Mouse (Mus musculus): ENCODE results near the gene Ppp2r5d. TPM values are rescaled to one million over a fixed set of nuclear protein-coding genes. Genes with fewer than 3 reads are reported as not detected.

Ppp2r5d gene
- total RNA-seq (2023), result 10 to 100 TPM; 31.6 to 32.7 TPM

GRCm38 (mm10) chr17:46704887-46705835 is at the start of gene Ppp2r5d:
Ppp2r5d (minus strand) TSS chr17:46705111.

GRCm38 (mm10) chr17:46751794-46752556 is 47.1 kb upstream of the Ppp2r5d start, which contains the start of gene Cnpy3:
Cnpy3 (minus strand) TSS chr17:46752214.

GRCm38 (mm10) chr17:46728904-46729318 is 24.0 kb upstream of the Ppp2r5d start, which contains the start of gene Gnmt:
Gnmt (minus strand) TSS chr17:46729168.

GRCm38 (mm10) chr17:46710959-46711597 is 6.2 kb upstream of the Ppp2r5d start, which contains the start of gene Pex6:
Pex6 (plus strand) TSS chr17:46711463.

GRCm38 (mm10) chr17:46680760-46681373 is 24.0 kb downstream of the Ppp2r5d start, which contains the start of gene Klhdc3:
Klhdc3 (minus strand) TSS chr17:46680914.

GRCm38 (mm10) chr17:46678416-46678815 is 26.5 kb downstream of the Ppp2r5d start, which contains the start of gene Mea1:
Mea1 (plus strand) TSS chr17:46678793.

GRCm38 (mm10) chr17:46673850-46674529 is 30.9 kb downstream of the Ppp2r5d start, which contains the start of gene Rrp36:
Rrp36 (minus strand) TSS chr17:46674352.

GRCm38 (mm10) chr17:46650232-46651031 is 54.5 kb downstream of the Ppp2r5d start, which contains the start of gene Cul7:
Cul7 (plus strand) TSS chr17:46650337.

GRCm38 (mm10) chr17:46645561-46646321 is 59.2 kb downstream of the Ppp2r5d start, which contains the start of the genes Klc4 and Mrpl2:
Klc4 (minus strand) TSS chr17:46646022.
Mrpl2 (plus strand) TSS chr17:46646229.

Other genes starting within 250 kb of the Ppp2r5d start
- under 1 TPM in 1 of 2 experiments, not detected in 1; 0.08 TPM for gene Ttbk1, start 217.4 kb downstream of the Ppp2r5d start, total RNA-seq (2023)
- gene Dnph1, start 208.4 kb downstream of the Ppp2r5d start, total RNA-seq (2023), result under 1 TPM; 0.55 to 0.91 TPM
- 10 to 100 TPM; 15.7 to 17.2 TPM for gene Cul9, start 158.7 kb downstream of the Ppp2r5d start, total RNA-seq (2023)
- 10 to 100 TPM; 42.4 to 66.7 TPM for gene Srf, start 148.9 kb downstream of the Ppp2r5d start, total RNA-seq (2023)
- under 1 TPM in 1 of 2 experiments, not detected in 1; 0.13 TPM for gene Ptk7, start 75.6 kb downstream of the Ppp2r5d start, total RNA-seq (2023)
- 10 to 100 TPM; 15.4 to 16.5 TPM for gene Klc4, start 59.1 kb downstream of the Ppp2r5d start, total RNA-seq (2023)
- 10 to 100 TPM; 28.2 to 28.9 TPM for gene Mrpl2, start 58.9 kb downstream of the Ppp2r5d start, total RNA-seq (2023)
- 1 to 10 TPM; 3.3 to 3.9 TPM for gene Cul7, start 54.8 kb downstream of the Ppp2r5d start, total RNA-seq (2023)
- 10 to 100 TPM; 26.2 to 34.3 TPM for gene Rrp36, start 30.8 kb downstream of the Ppp2r5d start, total RNA-seq (2023)
- 10 to 100 TPM; 51.6 to 52.0 TPM for gene Mea1, start 26.3 kb downstream of the Ppp2r5d start, total RNA-seq (2023)
- 10 to 100 TPM; 63.0 to 63.2 TPM for gene Klhdc3, start 24.2 kb downstream of the Ppp2r5d start, total RNA-seq (2023)
- gene Pex6, start 6.4 kb upstream of the Ppp2r5d start, total RNA-seq (2023), result 10 to 100 TPM; 28.4 to 29.5 TPM
- gene Gnmt, start 24.1 kb upstream of the Ppp2r5d start, total RNA-seq (2023), result 1 to 10 TPM; 4.1 to 4.3 TPM
- 100 to 1,000 TPM; 164 to 171 TPM for gene Cnpy3, start 47.1 kb upstream of the Ppp2r5d start, total RNA-seq (2023)
- gene Ptcra, start 58.6 kb upstream of the Ppp2r5d start, total RNA-seq (2023), result not detected
- 10 to 100 TPM; 11.8 to 13.2 TPM for gene 2310039H08Rik, start 67.5 kb upstream of the Ppp2r5d start, total RNA-seq (2023)
- 10 to 100 TPM; 41.1 to 41.2 TPM for gene Rpl7l1, start 77.6 kb upstream of the Ppp2r5d start, total RNA-seq (2023)
- 10 to 100 TPM; 41.0 to 44.0 TPM for gene Bicral, start 153.4 kb upstream of the Ppp2r5d start, total RNA-seq (2023)
- gene Tbcc, start 185.6 kb upstream of the Ppp2r5d start, total RNA-seq (2023), result 10 to 100 TPM; 14.9 to 15.8 TPM
- not detected for gene Prph2, start 205.3 kb upstream of the Ppp2r5d start, total RNA-seq (2023)